Mouse (Mus musculus) heart, adult 2 months (tissue): Measurements from ENCODE around the gene Ntf5.

ENCODE experiments used
- CTCF ChIP-seq: fragments of 200-600 bp; IDR thresholded peaks from 2 replicates; pipeline ENCODE4 v1.8.1; 2022; ENCODE audit warnings: antibody characterized with exemption, mild to moderate bottlenecking, moderate library complexity
- POLR2A ChIP-seq: fragments of 200-500 bp; IDR thresholded peaks from 2 replicates; pipeline ENCODE4 v1.6.1; 2011; ENCODE audit warnings: mild to moderate bottlenecking, low read depth, low read length, control low read depth; ENCODE audit not compliant: insufficient read depth

GRCm38 (mm10) chr7:45465112-45465511, 51.6 kb downstream of the Ntf5 start:
- TF ChIP-seq CTCF (no peak), POLR2A (no peak)
